Mouse (Mus musculus) forebrain, embryonic 14.5 days (tissue): Measurements from ENCODE around the gene St3gal4. TPM values are rescaled to one million over a fixed set of nuclear protein-coding genes. Genes with fewer than 3 reads are reported as not detected.

Source experiments
- ATAC-seq: fragments of 200-750 bp; cut with Nextera tagmentation; 2 replicates; pipeline ENCODE4 v1.8.0; 2017; ENCODE audit warnings: mild to moderate bottlenecking, moderate library complexity
- DNase-seq: peaks from one replicate; pipeline ENCODE4 v3.0.0-alpha.2; 2015; ENCODE audit warnings: low spot score
- H3K27ac ChIP-seq: fragments of 300-500 bp; sonication (generic); 2 replicates; pipeline ENCODE4 v1.5.1; 2014; ENCODE audit warnings: low read depth, mild to moderate bottlenecking, control low read depth, low read length, moderate library complexity
- H3K27me3 ChIP-seq: fragments of 300-500 bp; sonication (generic); replicated peaks from 2 replicates; pipeline ENCODE4 v1.6.1; 2014; ENCODE audit warnings: low read length, control low read depth, mixed read lengths; ENCODE audit not compliant: control insufficient read depth, insufficient read depth
- H3K36me3 ChIP-seq: fragments of 300-500 bp; sonication (generic); 2 replicates; pipeline ENCODE4 v1.6.1; 2014; ENCODE audit warnings: low read length, control low read depth; ENCODE audit not compliant: control insufficient read depth, insufficient read depth
- H3K4me1 ChIP-seq: fragments of 300-500 bp; sonication (generic); 2 replicates; pipeline ENCODE4 v1.6.1; 2014; ENCODE audit warnings: antibody characterized with exemption, low read length, control low read depth; ENCODE audit not compliant: control insufficient read depth, insufficient read depth
- H3K4me2 ChIP-seq: fragments of 300-500 bp; sonication (generic); 2 replicates; pipeline ENCODE4 v1.6.1; 2014; ENCODE audit warnings: mild to moderate bottlenecking, control low read depth, low read length
- H3K4me3 ChIP-seq: fragments of 300-500 bp; sonication (generic); 2 replicates; pipeline ENCODE4 v1.5.1; 2014; ENCODE audit warnings: low read depth, low read length, control low read depth
- H3K9ac ChIP-seq: fragments of 300-500 bp; sonication (generic); 2 replicates; pipeline ENCODE4 v1.6.1; 2014; ENCODE audit warnings: mild to moderate bottlenecking, low read length, control low read depth, moderate library complexity
- H3K9me3 ChIP-seq: fragments of 300-500 bp; sonication (generic); replicated peaks from 2 replicates; pipeline ENCODE4 v1.6.1; 2016; ENCODE audit warnings: low read length, control low read depth, mixed read lengths; ENCODE audit not compliant: control insufficient read depth
- WGBS: fragments of 180-500 bp; shearing (Covaris S2); extraction: QIAGEN DNeasy Blood & Tissue Kit; methylation state at CpG from one replicate; pipeline ENCODE4 v1.1.7; 2014; 5-methylcytosine and 5-hydroxymethylcytosine counted together
- polyA plus RNA-seq: library from polyadenylated mRNA; unstranded; fragments of >200 nt; fragmentation: Nextera tagmentation; extraction: Ambion mirVana; gene quantifications from 2 replicates; pipeline ENCODE4 v1.2.1, GENCODE M21; 2014

St3gal4 gene
- polyA plus RNA-seq, 1 experiment from 2014 or later, result 10.1 TPM

DNA sequence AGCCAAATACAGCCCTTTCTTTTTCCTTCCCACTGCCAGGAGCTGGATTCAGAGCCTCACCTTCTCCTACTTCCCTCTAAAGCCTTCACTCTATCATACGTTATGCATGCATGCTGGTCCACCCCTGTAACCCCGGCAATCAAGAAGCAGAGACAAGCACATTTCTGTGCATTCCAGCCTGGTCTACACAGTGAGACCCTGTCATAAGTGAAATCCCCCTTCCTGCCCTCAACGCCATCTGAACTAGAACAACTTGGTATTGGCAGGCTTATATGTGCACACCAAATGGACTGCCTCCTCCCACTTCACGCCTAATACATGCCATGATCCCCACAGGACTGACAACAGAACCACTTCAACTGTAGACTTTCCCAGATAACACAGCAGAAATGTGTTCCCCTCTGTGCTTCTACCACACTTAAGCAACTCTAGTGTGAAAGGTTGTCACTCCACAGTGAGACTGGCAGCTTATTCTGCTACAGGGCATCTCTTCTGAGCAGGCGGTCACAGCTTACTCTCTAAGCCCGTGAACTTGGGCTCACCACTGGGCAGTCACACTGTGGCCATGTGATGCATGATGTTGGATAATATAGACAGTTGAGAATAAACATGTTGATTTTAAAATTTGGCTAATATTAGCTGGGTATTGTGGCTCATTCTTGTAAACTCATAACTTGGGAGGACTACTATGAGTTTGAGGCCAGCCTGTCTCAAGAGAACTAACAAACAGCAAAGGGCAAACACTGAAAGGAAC lies 68.2 kb downstream of the St3gal4 start:
- no peaks in the 10 kb centered on the region for H3K27me3 ChIP-seq
- ATAC-seq (no peak), DNase-seq (no peak)
- H3K9ac ChIP-seq, result no peak overlapping the region
- H3K9me3 ChIP-seq, result no peaks in the 10 kb centered on the region
- WGBS, result 91% methylated on average over 6 of the region's 6 CpGs
- no peak overlapping the region for H3K4me3 ChIP-seq
- no peak overlapping the region for H3K4me2 ChIP-seq
- H3K4me1 ChIP-seq, result no peaks in the 10 kb centered on the region
- 0 out of 2 replicates have a peak, but pooled peaks cover 2% of the 10 kb centered on the region for H3K36me3 ChIP-seq
- no peak overlapping the region for H3K27ac ChIP-seq

DNA sequence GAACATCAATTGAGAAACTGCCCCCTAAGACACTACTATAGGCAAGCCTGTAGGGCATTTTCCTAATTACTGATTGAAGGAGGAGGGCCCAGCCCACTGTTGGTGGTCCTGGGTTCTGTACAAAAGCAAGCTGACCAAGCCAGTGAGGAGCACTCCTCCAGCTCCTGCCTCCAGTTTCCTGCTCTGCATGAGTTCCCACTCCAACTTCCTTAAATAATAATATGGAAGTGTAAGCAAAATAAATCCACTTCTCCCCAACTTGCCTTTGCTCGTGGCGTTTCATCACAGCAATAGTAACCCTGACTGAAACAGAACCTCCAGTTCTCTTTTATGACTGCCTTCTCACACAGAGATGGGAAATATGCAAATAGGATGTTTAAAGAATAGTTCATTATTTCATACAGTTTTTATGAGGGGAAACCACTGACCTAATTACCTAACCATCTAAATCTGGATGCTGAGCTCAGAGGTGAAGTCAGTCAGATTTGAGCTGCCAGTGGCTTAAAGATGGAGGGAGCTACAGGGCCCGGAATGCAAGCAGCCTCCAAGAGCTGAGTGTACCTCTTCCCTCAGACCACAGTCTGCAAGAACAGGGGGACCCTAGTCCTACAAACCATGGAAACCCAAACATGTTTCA lies 69.1 kb downstream of the St3gal4 start:
- Histone ChIP-seq H3K4me1 (peaks cover 2% of the 10 kb centered on the region; the same call in 1 of the 2 replicates), H3K9ac (no peak overlapping the region), H3K27me3 (no peaks in the 10 kb centered on the region), H3K27ac (no peak overlapping the region), H3K4me2 (no peak overlapping the region), H3K4me3 (no peak overlapping the region), H3K36me3 (0 out of 2 replicates have a peak, but pooled peaks cover 2% of the 10 kb centered on the region), H3K9me3 (no peaks in the 10 kb centered on the region)
- WGBS, result 72% methylated on average over 3 of the region's 3 CpGs
- ATAC-seq (no peak), DNase-seq (no peak)

DNA sequence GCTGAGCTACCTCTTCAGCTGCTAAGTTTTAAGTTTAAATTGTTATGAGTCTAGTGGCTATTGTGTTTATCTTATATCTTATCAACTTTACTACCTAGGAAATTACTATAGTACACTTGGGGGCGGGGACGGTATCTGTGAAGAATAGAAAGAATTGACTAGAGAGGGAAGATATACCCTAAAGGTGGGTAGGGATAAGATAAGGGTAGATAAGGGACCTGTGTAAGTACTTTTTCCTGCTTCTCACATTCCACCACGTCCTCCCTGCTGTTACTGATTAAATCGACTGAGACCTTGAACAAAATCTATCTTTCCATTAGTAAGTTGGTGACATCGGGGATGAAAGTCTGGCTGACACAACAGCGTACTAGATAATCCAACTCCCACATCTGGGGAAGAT lies 70.6 kb downstream of the St3gal4 start:
- H3K27me3 ChIP-seq, result no peaks in the 10 kb centered on the region
- ATAC-seq (no peak), DNase-seq (no peak)
- H3K4me1 ChIP-seq, result peaks cover 15% of the 10 kb centered on the region
- 0 out of 2 replicates have a peak, but pooled peaks cover 2% of the 10 kb centered on the region for H3K36me3 ChIP-seq
- H3K4me2 ChIP-seq, result no peak overlapping the region
- 95% methylated on average over 6 of the region's 6 CpGs for WGBS
- H3K9ac ChIP-seq, result no peak overlapping the region
- no peaks in the 10 kb centered on the region for H3K9me3 ChIP-seq
- H3K27ac ChIP-seq, result no peak overlapping the region
- no peak overlapping the region for H3K4me3 ChIP-seq

DNA sequence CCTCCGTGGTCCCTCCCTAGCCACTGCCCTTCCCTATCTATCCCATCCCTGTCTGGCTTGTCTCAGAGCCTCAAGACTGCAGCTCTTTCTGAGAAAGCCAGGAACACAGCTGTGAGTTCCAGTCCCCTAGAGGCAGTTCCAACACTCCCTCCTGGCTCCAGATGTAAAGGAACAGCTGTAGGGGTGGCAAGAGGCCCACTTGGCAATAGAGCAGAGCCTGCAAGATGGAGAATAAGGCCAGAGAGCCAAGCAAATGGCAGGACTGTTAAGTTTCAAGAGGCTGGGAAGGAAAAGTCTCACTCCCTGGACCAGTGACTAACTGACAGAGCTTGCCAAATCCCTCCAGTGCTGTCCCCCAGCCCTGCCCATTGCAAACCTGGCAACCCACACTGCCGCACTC lies 73.3 kb downstream of the St3gal4 start:
- DNase-seq, result no peak

DNA sequence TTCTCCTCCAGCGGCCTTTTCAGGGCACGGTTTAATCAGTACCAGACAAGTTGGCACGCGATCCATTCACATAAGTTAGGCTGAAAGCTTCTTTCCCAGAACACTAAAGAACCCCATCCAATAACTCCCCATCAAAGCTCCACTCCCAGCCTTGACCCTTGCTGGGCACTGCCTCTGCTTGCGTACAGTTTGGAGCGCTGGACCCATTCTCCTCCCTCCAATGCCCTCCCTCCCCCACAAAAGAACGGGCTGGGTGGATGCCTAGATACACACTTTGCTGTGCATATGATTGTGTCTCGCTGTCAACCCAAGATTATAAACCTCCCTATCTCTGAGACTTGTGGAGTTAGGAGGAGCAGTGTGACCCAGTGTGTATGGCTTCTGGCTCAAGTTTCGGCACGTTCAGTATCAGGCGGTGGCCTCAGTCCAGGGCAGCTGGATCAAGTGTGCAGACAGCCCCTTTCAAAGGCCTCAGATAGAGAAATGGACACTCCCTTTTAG lies 74.0 kb downstream of the St3gal4 start:
- Histone ChIP-seq H3K9me3 (no peaks in the 10 kb centered on the region), H3K9ac (no peak overlapping the region), H3K27me3 (no peaks in the 10 kb centered on the region), H3K4me2 (no peak overlapping the region), H3K4me1 (peaks cover 15% of the 10 kb centered on the region), H3K4me3 (no peak overlapping the region), H3K36me3 (no peaks in the 10 kb centered on the region), H3K27ac (no peak overlapping the region)
- ATAC-seq (peak; percentile 5; the same call in 1 of the 2 replicates), DNase-seq (peak; percentile 33)
- WGBS, result 48% methylated on average over 11 of the region's 11 CpGs

More for the DNA sequence above, 73.3 kb downstream of the St3gal4 start:
- 78% methylated on average over 2 of the region's 2 CpGs for WGBS
- Histone ChIP-seq H3K4me3 (no peak overlapping the region), H3K36me3 (no peaks in the 10 kb centered on the region), H3K9me3 (no peaks in the 10 kb centered on the region), H3K4me1 (peaks cover 15% of the 10 kb centered on the region), H3K27me3 (no peaks in the 10 kb centered on the region), H3K4me2 (no peak overlapping the region), H3K9ac (no peak overlapping the region), H3K27ac (no peak overlapping the region)
- ATAC-seq, result no peak

DNA sequence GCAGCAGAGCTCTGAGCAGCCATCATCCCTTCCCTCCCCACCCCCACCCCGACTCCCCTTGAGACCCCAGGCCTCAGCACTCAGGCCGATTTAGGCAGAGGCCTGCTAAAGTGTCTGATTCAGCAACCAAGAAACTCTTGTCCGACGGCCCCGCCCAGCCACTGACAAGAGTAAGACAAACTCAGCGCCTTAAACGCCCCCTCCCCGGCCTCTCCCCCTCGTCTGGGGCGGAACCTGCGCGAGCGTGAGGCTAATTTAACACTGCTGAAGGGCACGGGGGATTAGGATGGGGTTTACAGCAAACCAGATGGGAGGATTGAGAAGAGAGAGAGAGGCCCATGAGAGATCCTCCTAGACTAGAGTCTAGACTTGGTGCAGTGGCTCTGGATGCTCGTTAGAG lies 74.6 kb downstream of the St3gal4 start:
- no peaks in the 10 kb centered on the region for H3K27me3 ChIP-seq
- peak overlapping the region; percentile 42; the same call in 1 of the 2 replicates for H3K9ac ChIP-seq
- H3K36me3 ChIP-seq, result no peaks in the 10 kb centered on the region
- H3K9me3 ChIP-seq, result no peaks in the 10 kb centered on the region
- 7% methylated on average over 15 of the region's 15 CpGs for WGBS
- H3K4me1 ChIP-seq, result peaks cover 15% of the 10 kb centered on the region
- peak; percentile 11; the same call in 1 of the 2 replicates for ATAC-seq
- H3K4me3 ChIP-seq, result no peak overlapping the region
- DNase-seq, result no peak
- H3K4me2 ChIP-seq, result no peak overlapping the region
- no peak overlapping the region for H3K27ac ChIP-seq

DNA sequence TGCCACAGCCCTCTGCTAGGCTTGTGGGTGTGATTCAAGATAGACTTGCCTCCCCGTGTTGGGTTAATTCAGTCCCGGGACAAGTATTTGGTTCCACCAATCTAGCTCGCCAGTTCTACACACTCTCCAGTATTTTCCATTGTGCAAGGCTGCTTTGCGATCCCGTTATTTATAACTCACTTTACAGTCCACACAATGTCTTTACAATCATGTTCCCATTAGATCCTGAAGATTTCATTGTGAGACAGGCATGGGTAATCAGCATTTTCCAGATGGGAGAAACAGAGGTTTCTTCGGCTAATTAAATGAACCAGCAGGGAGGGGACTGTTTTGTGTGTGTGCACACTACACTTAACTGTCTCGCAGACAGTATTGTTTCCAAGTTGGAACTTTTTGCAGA lies 75.4 kb downstream of the St3gal4 start:
- 6% methylated on average over 7 of the region's 7 CpGs for WGBS
- ATAC-seq (no peak), DNase-seq (no peak)

DNA sequence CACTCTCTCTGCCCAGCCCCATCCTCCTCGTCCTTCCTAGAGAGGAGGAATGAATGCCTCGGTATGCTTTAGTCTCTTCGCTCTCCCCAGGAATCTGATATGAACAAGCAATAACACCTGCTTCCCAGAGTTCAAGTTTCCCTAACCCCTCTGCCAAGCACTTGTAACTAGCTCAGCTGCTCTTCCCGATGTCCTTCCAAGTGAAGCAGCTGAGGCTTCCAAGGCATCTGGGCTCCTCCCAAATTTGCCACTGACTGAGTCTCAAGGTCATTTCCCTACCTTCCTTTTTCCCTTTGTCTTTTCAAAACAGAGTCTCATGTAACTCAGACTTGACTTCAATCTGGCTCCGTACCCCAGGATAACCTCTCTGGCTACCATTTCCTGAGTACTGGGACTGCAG lies 77.6 kb downstream of the St3gal4 start:
- H3K9ac ChIP-seq, result no peak overlapping the region
- no peaks in the 10 kb centered on the region; the same call in 1 of the 2 replicates for H3K9me3 ChIP-seq
- H3K36me3 ChIP-seq, result no peaks in the 10 kb centered on the region
- DNase-seq (no peak), ATAC-seq (no peak)
- H3K4me3 ChIP-seq, result no peak overlapping the region
- H3K27ac ChIP-seq, result no peak overlapping the region
- peaks cover 15% of the 10 kb centered on the region for H3K4me1 ChIP-seq
- H3K27me3 ChIP-seq, result no peaks in the 10 kb centered on the region
- 82% methylated on average over 5 of the region's 5 CpGs for WGBS
- no peak overlapping the region for H3K4me2 ChIP-seq

More for the DNA sequence above, 75.4 kb downstream of the St3gal4 start:
- Histone ChIP-seq H3K9ac (no peak overlapping the region), H3K9me3 (no peaks in the 10 kb centered on the region), H3K4me2 (no peak overlapping the region), H3K4me1 (peaks cover 15% of the 10 kb centered on the region), H3K36me3 (no peaks in the 10 kb centered on the region), H3K27ac (no peak overlapping the region), H3K4me3 (no peak overlapping the region), H3K27me3 (no peaks in the 10 kb centered on the region)

DNA sequence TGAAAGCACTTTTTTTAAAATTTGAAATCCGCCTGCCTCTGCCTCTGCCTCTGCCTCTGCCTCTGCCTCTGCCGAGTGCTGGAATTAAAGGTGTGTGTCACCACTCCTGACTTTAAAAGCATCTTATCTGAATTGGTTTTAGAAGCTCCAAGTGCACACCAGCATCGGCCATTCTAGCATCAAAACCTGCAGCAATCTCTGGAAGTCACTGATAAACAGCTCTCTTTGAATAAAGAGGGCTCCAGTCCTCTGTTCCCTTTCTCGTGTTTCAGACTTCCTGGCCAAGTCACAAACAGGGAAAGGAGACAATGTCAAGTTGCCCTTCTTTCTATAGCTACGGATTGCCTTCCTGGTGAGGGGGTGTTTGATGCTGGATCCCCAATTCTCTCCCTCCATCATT lies 79.2 kb downstream of the St3gal4 start:
- Histone ChIP-seq H3K4me1 (peaks cover 11% of the 10 kb centered on the region), H3K9ac (no peak overlapping the region), H3K4me2 (no peak overlapping the region), H3K27ac (no peak overlapping the region), H3K9me3 (no peaks in the 10 kb centered on the region; the same call in 1 of the 2 replicates), H3K36me3 (no peaks in the 10 kb centered on the region), H3K27me3 (no peaks in the 10 kb centered on the region), H3K4me3 (no peak overlapping the region)
- 69% methylated on average over 5 of the region's 5 CpGs for WGBS
- DNase-seq, result no peak
- no peak for ATAC-seq
